In the genomic region with DNA sequence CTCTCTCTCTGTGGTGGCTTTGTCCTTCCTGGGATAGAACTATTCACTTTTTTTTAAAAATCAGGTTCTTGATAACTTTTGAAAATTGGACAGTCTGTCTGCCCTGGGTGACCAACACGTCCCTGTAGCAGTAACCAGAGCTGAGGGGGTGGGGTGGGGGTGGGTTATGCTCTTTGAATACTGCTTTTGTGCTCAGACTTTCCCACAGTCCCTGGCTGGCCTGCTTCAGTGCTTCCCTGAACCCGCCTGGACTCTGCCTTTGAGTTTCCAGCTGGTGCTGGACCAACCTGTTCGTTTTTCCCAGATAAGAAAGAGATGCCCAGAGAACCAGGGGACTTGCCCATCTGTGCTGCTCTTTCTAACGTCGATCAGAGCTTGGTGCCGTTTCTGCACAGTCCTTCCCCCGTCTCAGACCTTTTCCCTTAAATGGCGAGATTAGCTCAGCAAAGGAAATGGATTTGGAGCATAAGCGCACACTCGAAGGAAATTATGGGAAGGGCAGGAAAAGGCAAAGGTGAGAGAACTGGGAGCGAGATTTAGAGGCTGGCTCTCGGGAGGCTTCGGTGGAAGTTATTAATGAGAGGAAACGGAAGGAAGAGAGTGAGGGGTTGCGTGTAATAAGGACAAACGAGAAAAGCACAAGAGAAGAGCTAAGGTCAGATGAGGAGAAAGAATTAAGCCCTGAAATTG, we compare ENCODE assay signal across 9 mouse cellular contexts. TPM values are rescaled to one million over a fixed set of nuclear protein-coding genes. Genes with fewer than 3 reads are reported as not detected.
DNase-seq lines count a peak whose midpoint lies in the region; ATAC-seq and TF ChIP-seq lines count a peak whose summit lies in the region.
"Had no signal": no experiment of that assay in that cellular context is flagged by ENCODE, and none has a peak within 500 bp of the region (broad histone marks: within the 10 kb centered on the region; RNA-seq: fewer than 3 reads in every experiment).

No protein-coding gene starts in this region.

- 29% methylated on average over 16 of the region's 16 CpGs for WGBS in intestine, embryonic 14.5 days
- WGBS in intestine, embryonic 16.5 days: 34% methylated on average over 16 of the region's 16 CpGs
- WGBS in forebrain, embryonic 11.5 days: 30% methylated on average over 16 of the region's 16 CpGs
- 46% methylated on average over 16 of the region's 16 CpGs for WGBS in intestine, postnatal 0 days
- WGBS in midbrain, embryonic 14.5 days: 17% methylated on average over 16 of the region's 16 CpGs

- H3K9me3 ChIP-seq in intestine, embryonic 14.5 days (ENCODE audit: control insufficient read depth, low read length): no peaks in the 10 kb centered on the region
- no peaks in the 10 kb centered on the region for H3K9me3 ChIP-seq in intestine, embryonic 16.5 days (ENCODE audit: control insufficient read depth, low read length)
- no peaks in the 10 kb centered on the region for H3K9me3 ChIP-seq in forebrain, embryonic 11.5 days (ENCODE audit: control insufficient read depth, low read length)
- H3K9me3 ChIP-seq in intestine, postnatal 0 days (ENCODE audit: control insufficient read depth): no peaks in the 10 kb centered on the region
- no peaks in the 10 kb centered on the region for H3K9me3 ChIP-seq in midbrain, embryonic 14.5 days (ENCODE audit: control insufficient read depth, low read length)

- no peaks in the 10 kb centered on the region; the same call in 1 of the 2 replicates for H3K4me1 ChIP-seq in intestine, embryonic 14.5 days (replicated peaks; ENCODE audit: control insufficient read depth, insufficient read depth, low read length)
- 0 out of 2 replicates have a peak, but pooled peaks cover 4% of the 10 kb centered on the region for H3K4me1 ChIP-seq in intestine, embryonic 16.5 days (ENCODE audit: control insufficient read depth, insufficient read depth, low read length)
- H3K4me1 ChIP-seq in forebrain, embryonic 11.5 days (replicated peaks; ENCODE audit: control insufficient read depth, insufficient read depth, low read length): 0 out of 2 replicates have a peak, but pooled peaks cover 2% of the 10 kb centered on the region
- no peaks in the 10 kb centered on the region for H3K4me1 ChIP-seq in intestine, postnatal 0 days (replicated peaks; ENCODE audit: control insufficient read depth, insufficient read depth, low read length)
- no peaks in the 10 kb centered on the region for H3K4me1 ChIP-seq in midbrain, embryonic 14.5 days (ENCODE audit: control insufficient read depth, insufficient read depth, low read length)

- H3K4me3 ChIP-seq in intestine, embryonic 14.5 days (ENCODE audit: low read depth, low read length): no peak overlapping the region
- no peak overlapping the region for H3K4me3 ChIP-seq in intestine, embryonic 16.5 days (ENCODE audit: low read length)
- H3K4me3 ChIP-seq in forebrain, embryonic 11.5 days (ENCODE audit: low read depth, low read length): no peak overlapping the region
- no peak overlapping the region for H3K4me3 ChIP-seq in intestine, postnatal 0 days (ENCODE audit: low read depth, low read length)
- 0 out of 2 replicates have a peak overlapping the region, but pooled peaks have one; percentile 5 for H3K4me3 ChIP-seq in midbrain, embryonic 14.5 days (replicated peaks; ENCODE audit: low read depth, low read length)
- H3K4me3 ChIP-seq: erythroblast, embryonic 14.5 days had no signal

- no peaks in the 10 kb centered on the region for H3K27me3 ChIP-seq in intestine, embryonic 14.5 days (replicated peaks; ENCODE audit: control insufficient read depth, insufficient read depth, low read length)
- H3K27me3 ChIP-seq in intestine, embryonic 16.5 days (replicated peaks; ENCODE audit: control insufficient read depth, insufficient read depth, low read length): no peaks in the 10 kb centered on the region
- no peaks in the 10 kb centered on the region for H3K27me3 ChIP-seq in forebrain, embryonic 11.5 days (ENCODE audit: control insufficient read depth, insufficient read depth, low read length)
- H3K27me3 ChIP-seq in intestine, postnatal 0 days (replicated peaks; ENCODE audit: control insufficient read depth, insufficient read depth, low read length): no peaks in the 10 kb centered on the region
- no peaks in the 10 kb centered on the region for H3K27me3 ChIP-seq in midbrain, embryonic 14.5 days (ENCODE audit: control insufficient read depth, insufficient read depth, low read length)

- no peak overlapping the region for H3K27ac ChIP-seq in intestine, embryonic 14.5 days (ENCODE audit: low read depth)
- no peak overlapping the region for H3K27ac ChIP-seq in intestine, embryonic 16.5 days (ENCODE audit: low read length)
- no peak overlapping the region for H3K27ac ChIP-seq in forebrain, embryonic 11.5 days (ENCODE audit: low read depth, low read length)
- no peak overlapping the region for H3K27ac ChIP-seq in intestine, postnatal 0 days (ENCODE audit: low read depth, low read length)
- H3K27ac ChIP-seq in midbrain, embryonic 14.5 days (replicated peaks; ENCODE audit: low read depth, low read length): no peak overlapping the region

- H3K4me2 ChIP-seq in intestine, embryonic 14.5 days (ENCODE audit: low read length): peak overlapping the region; percentile 30
- H3K4me2 ChIP-seq in intestine, embryonic 16.5 days (ENCODE audit: low read depth, low read length): no peak overlapping the region
- H3K4me2 ChIP-seq in forebrain, embryonic 11.5 days (ENCODE audit: low read depth, low read length, severe bottlenecking): peak overlapping the region; percentile 9; the same call in 1 of the 2 replicates
- peak overlapping the region; percentile 24; the same call in 1 of the 2 replicates for H3K4me2 ChIP-seq in intestine, postnatal 0 days (replicated peaks; ENCODE audit: low read depth)
- peak overlapping the region; percentile 36 for H3K4me2 ChIP-seq in midbrain, embryonic 14.5 days (ENCODE audit: low read length)

- no peak for DNase-seq in intestine, embryonic 14.5 days (ENCODE audit: low spot score)
- DNase-seq in forebrain, embryonic 11.5 days (ENCODE audit: low spot score): no peak
- peak; percentile 30 for DNase-seq in midbrain, embryonic 14.5 days
- no peak for DNase-seq in spleen, postnatal 14 days (ENCODE audit: low spot score in 2 of 2)
- DNase-seq in right cerebral cortex, postnatal 4 days: no peak
- DNase-seq in cerebellum, adult 9-10 months: no peak

- no peaks in the 10 kb centered on the region for H3K36me3 ChIP-seq in intestine, embryonic 14.5 days (ENCODE audit: control insufficient read depth, insufficient read depth, low read length)
- no peaks in the 10 kb centered on the region for H3K36me3 ChIP-seq in intestine, embryonic 16.5 days (ENCODE audit: control insufficient read depth, insufficient read depth, low read length)
- H3K36me3 ChIP-seq in forebrain, embryonic 11.5 days (ENCODE audit: control insufficient read depth, insufficient read depth, low read length): no peaks in the 10 kb centered on the region
- H3K36me3 ChIP-seq in intestine, postnatal 0 days (ENCODE audit: control insufficient read depth, insufficient read depth): no peaks in the 10 kb centered on the region
- H3K36me3 ChIP-seq in midbrain, embryonic 14.5 days (ENCODE audit: control insufficient read depth, insufficient read depth, low read length): no peaks in the 10 kb centered on the region

- no peak for ATAC-seq in intestine, embryonic 14.5 days (replicated peaks; ENCODE audit: low FRiP score, low TSS enrichment, low read depth)
- ATAC-seq in intestine, embryonic 16.5 days: no peak
- peak; percentile 49; the same call in 1 of the 2 replicates for ATAC-seq in forebrain, embryonic 11.5 days (replicated peaks; ENCODE audit: low FRiP score)
- ATAC-seq in intestine, postnatal 0 days: no peak
- ATAC-seq in midbrain, embryonic 14.5 days (ENCODE audit: low FRiP score, low TSS enrichment): no peak

- no peak for TF ChIP-seq CTCF in intestine, postnatal 0 days (IDR thresholded peaks at IDR 0.05; ENCODE audit: low read depth)

- no peak overlapping the region for H3K9ac ChIP-seq in intestine, embryonic 14.5 days (ENCODE audit: low read length)
- no peak overlapping the region for H3K9ac ChIP-seq in intestine, embryonic 16.5 days (ENCODE audit: low read depth, low read length)
- no peak overlapping the region; the same call in 1 of the 2 replicates for H3K9ac ChIP-seq in forebrain, embryonic 11.5 days (ENCODE audit: low read length)
- no peak overlapping the region for H3K9ac ChIP-seq in intestine, postnatal 0 days (ENCODE audit: low read depth, low read length)
- no peak overlapping the region for H3K9ac ChIP-seq in midbrain, embryonic 14.5 days (replicated peaks; ENCODE audit: low read length)

RNA-seq across cellular contexts. Expression of a gene that starts 50.7 kb away (rescaled TPM):
- polyA plus RNA-seq in intestine, embryonic 14.5 days (2014; fragmentation: Nextera tagmentation; extraction: Ambion mirVana): 16.5 and 17.7 TPM in 2 replicates
- polyA plus RNA-seq in intestine, embryonic 16.5 days (2015; fragmentation: Nextera tagmentation; extraction: Ambion mirVana): 10.4 and 10.5 TPM in 2 replicates
- 18.8 and 20.9 TPM in 2 replicates for polyA plus RNA-seq in forebrain, embryonic 11.5 days (2014; fragmentation: Nextera tagmentation; extraction: Ambion mirVana)
- polyA plus RNA-seq in intestine, postnatal 0 days (2015; fragmentation: Nextera tagmentation; extraction: Ambion mirVana): 7.8 and 9.4 TPM in 2 replicates
- polyA plus RNA-seq in midbrain, embryonic 14.5 days (2014; fragmentation: Nextera tagmentation; extraction: Ambion mirVana): 4.1 and 7.9 TPM in 2 replicates
